Mouse (Mus musculus): ENCODE measurements at regions not wholly inside any gene's neighbourhood (a gene's known extent, or its start where the extent isn't known, plus 50 kb on each side); places are given as distances from the start of the nearest gene placed in this dataset.
"Not testable (repeated sequence)": the region's sequence is repeated elsewhere in the genome, so short reads cannot be mapped to it uniquely, and the experiment has no call there.

DNA sequence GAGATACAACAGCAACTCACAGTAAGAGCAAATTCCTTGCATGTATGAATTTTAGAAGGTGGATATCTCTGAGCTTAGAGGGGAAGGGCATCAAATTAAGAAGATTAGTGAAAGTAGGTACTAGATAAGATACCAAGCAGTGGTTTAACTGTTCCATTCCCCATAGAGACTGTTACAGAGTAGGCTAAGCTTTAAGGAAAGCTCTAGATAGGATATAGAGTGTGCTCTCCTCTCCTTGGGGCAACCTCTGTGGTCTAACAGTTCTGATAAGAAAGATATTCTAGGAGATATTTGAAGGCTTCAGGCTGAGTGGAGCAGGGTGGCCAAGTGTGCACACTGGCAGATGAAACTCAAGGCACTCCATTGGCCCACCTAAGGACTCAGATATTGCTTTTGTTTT, 94.5 kb upstream of the Fam3c start:
- Histone ChIP-seq H3K4me1 (replicated peaks; ENCODE audit: control insufficient read depth, insufficient read depth, low read length) (no peaks in the 10 kb centered on the region), H3K36me3 (replicated peaks; ENCODE audit: control insufficient read depth, insufficient read depth) (no peaks in the 10 kb centered on the region), H3K4me2 (replicated peaks) (no peak overlapping the region), H3K9me3 (ENCODE audit: control insufficient read depth, low read length) (no peaks in the 10 kb centered on the region), H3K9ac (no peak overlapping the region), H3K4me3 (replicated peaks; ENCODE audit: low read length) (no peak overlapping the region), H3K27me3 (ENCODE audit: control insufficient read depth, insufficient read depth, low read length) (no peaks in the 10 kb centered on the region), H3K27ac (no peak overlapping the region)
- no peak for DNase-seq (ENCODE audit: low spot score)
- no peak for ATAC-seq (ENCODE audit: low FRiP score)

DNA sequence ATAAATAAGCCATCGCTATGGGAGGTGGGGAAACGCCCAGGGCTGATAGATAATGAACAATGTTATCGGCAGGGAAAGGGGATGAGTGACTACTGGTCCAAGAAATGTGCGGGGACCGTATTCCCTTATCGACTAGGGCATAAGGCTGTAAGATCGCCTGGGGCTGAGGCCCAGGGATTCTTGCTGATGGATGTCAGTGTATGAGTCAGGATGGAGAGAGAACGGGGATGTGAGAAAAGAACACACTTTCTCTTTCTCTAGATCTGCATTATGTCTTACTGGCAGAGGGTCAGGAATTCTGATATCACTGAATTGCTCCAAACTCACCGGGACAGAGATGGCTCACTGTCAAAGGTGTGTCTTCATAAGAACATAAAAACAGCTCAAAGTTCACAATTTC, 92.9 kb upstream of the Fam3c start:
- no peak overlapping the region for H3K9ac ChIP-seq
- no peak for ATAC-seq (ENCODE audit: low FRiP score)
- no peak for DNase-seq (ENCODE audit: low spot score)

GRCm38 (mm10) chr6:22447636-22448035, 91.6 kb upstream of the Fam3c start:
- 94% methylated on average over 2 of the region's 2 CpGs for WGBS
- Histone ChIP-seq H3K27me3 (ENCODE audit: control insufficient read depth, insufficient read depth, low read length) (no peaks in the 10 kb centered on the region), H3K27ac (no peak overlapping the region), H3K9ac (no peak overlapping the region), H3K4me1 (replicated peaks; ENCODE audit: control insufficient read depth, insufficient read depth, low read length) (no peaks in the 10 kb centered on the region), H3K4me3 (replicated peaks; ENCODE audit: low read length) (no peak overlapping the region), H3K36me3 (replicated peaks; ENCODE audit: control insufficient read depth, insufficient read depth) (no peaks in the 10 kb centered on the region), H3K4me2 (replicated peaks) (no peak overlapping the region), H3K9me3 (ENCODE audit: control insufficient read depth, low read length) (no peaks in the 10 kb centered on the region)
- no peak for DNase-seq (ENCODE audit: low spot score)
- no peak for ATAC-seq (ENCODE audit: low FRiP score)

More for the DNA sequence above, 92.9 kb upstream of the Fam3c start:
- no peaks in the 10 kb centered on the region for H3K36me3 ChIP-seq (replicated peaks; ENCODE audit: control insufficient read depth, insufficient read depth)
- H3K27me3 ChIP-seq (ENCODE audit: control insufficient read depth, insufficient read depth, low read length) = no peaks in the 10 kb centered on the region
- no peak overlapping the region for H3K4me3 ChIP-seq (replicated peaks; ENCODE audit: low read length)
- 88% methylated on average over 9 of the region's 9 CpGs for WGBS
- no peak overlapping the region for H3K4me2 ChIP-seq (replicated peaks)
- H3K4me1 ChIP-seq (replicated peaks; ENCODE audit: control insufficient read depth, insufficient read depth, low read length) = no peaks in the 10 kb centered on the region
- no peaks in the 10 kb centered on the region for H3K9me3 ChIP-seq (ENCODE audit: control insufficient read depth, low read length)
- no peak overlapping the region for H3K27ac ChIP-seq

- Histone ChIP-seq H3K27me3 (ENCODE audit: control insufficient read depth, insufficient read depth, low read length) (no peaks in the 10 kb centered on the region), H3K9ac (no peak overlapping the region), H3K9me3 (ENCODE audit: control insufficient read depth, low read length) (no peaks in the 10 kb centered on the region), H3K4me2 (replicated peaks) (no peak overlapping the region), H3K27ac (no peak overlapping the region), H3K36me3 (replicated peaks; ENCODE audit: control insufficient read depth, insufficient read depth) (no peaks in the 10 kb centered on the region), H3K4me1 (replicated peaks; ENCODE audit: control insufficient read depth, insufficient read depth, low read length) (no peaks in the 10 kb centered on the region), H3K4me3 (replicated peaks; ENCODE audit: low read length) (no peak overlapping the region)
- no peak for ATAC-seq (ENCODE audit: low FRiP score)
- WGBS = 87% methylated on average over 15 of the region's 15 CpGs
- no peak for DNase-seq (ENCODE audit: low spot score)
Measured at GRCm38 (mm10) chr6:22446621-22447310, 90.7 kb upstream of the Fam3c start.

- not testable (repeated sequence) for H3K9ac ChIP-seq; ATAC-seq (ENCODE audit: low FRiP score); H3K27ac ChIP-seq; H3K9me3 ChIP-seq (ENCODE audit: control insufficient read depth, low read length); H3K4me3 ChIP-seq (replicated peaks; ENCODE audit: low read length); DNase-seq (ENCODE audit: low spot score); H3K4me1 ChIP-seq (replicated peaks; ENCODE audit: control insufficient read depth, insufficient read depth, low read length); H3K36me3 ChIP-seq (replicated peaks; ENCODE audit: control insufficient read depth, insufficient read depth); H3K4me2 ChIP-seq (replicated peaks); H3K27me3 ChIP-seq (ENCODE audit: control insufficient read depth, insufficient read depth, low read length)
- WGBS = 93% methylated on average over 6 of the region's 6 CpGs
Measured at GRCm38 (mm10) chr6:22444856-22445255, 88.8 kb upstream of the Fam3c start.

DNA sequence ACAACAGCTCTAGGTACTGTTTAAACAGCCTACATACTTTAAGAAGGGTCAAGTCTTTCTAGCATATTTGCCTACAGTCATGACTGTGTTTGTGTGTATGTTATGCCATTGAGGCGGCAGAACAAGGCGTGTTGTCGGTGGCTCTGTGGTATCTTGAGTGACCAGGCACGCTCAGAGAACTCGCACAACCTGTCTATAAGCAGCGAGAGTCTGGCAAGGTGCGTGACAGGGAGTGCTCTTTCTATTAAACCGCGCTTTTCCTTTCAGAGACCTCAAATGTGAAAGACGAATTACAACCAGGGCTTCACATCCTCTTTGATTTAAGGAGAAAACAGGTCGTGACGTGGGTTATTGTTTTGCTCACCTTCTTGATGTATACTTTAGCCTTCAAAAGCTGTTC, 88.2 kb upstream of the Fam3c start:
- H3K4me1 ChIP-seq (replicated peaks; ENCODE audit: control insufficient read depth, insufficient read depth, low read length) = no peaks in the 10 kb centered on the region
- 90% methylated on average over 12 of the region's 12 CpGs for WGBS
- no peaks in the 10 kb centered on the region for H3K36me3 ChIP-seq (replicated peaks; ENCODE audit: control insufficient read depth, insufficient read depth)
- ATAC-seq (ENCODE audit: low FRiP score) (no peak), DNase-seq (ENCODE audit: low spot score) (no peak)
- H3K9ac ChIP-seq = no peak overlapping the region
- H3K4me2 ChIP-seq (replicated peaks) = no peak overlapping the region
- no peak overlapping the region for H3K27ac ChIP-seq
- no peak overlapping the region for H3K4me3 ChIP-seq (replicated peaks; ENCODE audit: low read length)
- H3K27me3 ChIP-seq (ENCODE audit: control insufficient read depth, insufficient read depth, low read length) = no peaks in the 10 kb centered on the region
- no peaks in the 10 kb centered on the region for H3K9me3 ChIP-seq (ENCODE audit: control insufficient read depth, low read length)

- Histone ChIP-seq H3K36me3 (replicated peaks; ENCODE audit: control insufficient read depth, insufficient read depth) (no peaks in the 10 kb centered on the region), H3K4me3 (replicated peaks; ENCODE audit: low read length) (no peak overlapping the region), H3K4me2 (replicated peaks) (no peak overlapping the region), H3K9ac (no peak overlapping the region), H3K4me1 (replicated peaks; ENCODE audit: control insufficient read depth, insufficient read depth, low read length) (no peaks in the 10 kb centered on the region), H3K9me3 (ENCODE audit: control insufficient read depth, low read length) (no peaks in the 10 kb centered on the region), H3K27ac (no peak overlapping the region), H3K27me3 (ENCODE audit: control insufficient read depth, insufficient read depth, low read length) (no peaks in the 10 kb centered on the region)
- no peak for DNase-seq (ENCODE audit: low spot score)
- ATAC-seq (ENCODE audit: low FRiP score) = no peak
- 61% methylated on average over 8 of the region's 8 CpGs for WGBS
Measured at GRCm38 (mm10) chr6:22443573-22443972, 87.5 kb upstream of the Fam3c start.

GRCm38 (mm10) chr6:22443170-22443569, 87.1 kb upstream of the Fam3c start:
- no peaks in the 10 kb centered on the region for H3K36me3 ChIP-seq (replicated peaks; ENCODE audit: control insufficient read depth, insufficient read depth)
- DNase-seq (ENCODE audit: low spot score) = no peak
- no peak overlapping the region for H3K27ac ChIP-seq
- no peaks in the 10 kb centered on the region for H3K4me1 ChIP-seq (replicated peaks; ENCODE audit: control insufficient read depth, insufficient read depth, low read length)
- WGBS = 67% methylated on average over 3 of the region's 3 CpGs
- no peaks in the 10 kb centered on the region for H3K9me3 ChIP-seq (ENCODE audit: control insufficient read depth, low read length)
- ATAC-seq (ENCODE audit: low FRiP score) = no peak
- no peak overlapping the region for H3K9ac ChIP-seq
- H3K4me3 ChIP-seq (replicated peaks; ENCODE audit: low read length) = no peak overlapping the region
- no peaks in the 10 kb centered on the region for H3K27me3 ChIP-seq (ENCODE audit: control insufficient read depth, insufficient read depth, low read length)
- no peak overlapping the region for H3K4me2 ChIP-seq (replicated peaks)

DNA sequence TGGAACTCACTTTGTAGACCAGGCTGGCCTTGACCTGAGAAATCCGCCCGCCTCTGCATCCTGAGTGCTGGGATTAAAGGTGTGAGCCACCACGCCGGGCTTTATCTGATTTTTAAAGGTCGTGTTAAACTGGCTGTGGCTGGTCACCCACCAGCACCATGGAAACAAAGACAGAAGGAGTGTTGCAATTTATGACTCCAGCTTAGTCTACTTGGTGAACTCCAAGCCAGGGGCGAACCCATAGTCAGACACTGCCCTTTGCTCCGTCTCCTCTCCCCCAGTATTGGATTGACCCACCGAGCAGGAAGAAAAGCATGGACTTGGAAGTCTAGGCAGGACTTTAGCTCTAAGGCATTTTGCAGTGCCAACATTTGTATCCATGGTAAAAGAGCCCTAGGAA, 86.5 kb upstream of the Fam3c start:
- Histone ChIP-seq H3K9me3 (ENCODE audit: control insufficient read depth, low read length) (no peaks in the 10 kb centered on the region), H3K9ac (no peak overlapping the region), H3K27ac (no peak overlapping the region), H3K4me1 (replicated peaks; ENCODE audit: control insufficient read depth, insufficient read depth, low read length) (no peaks in the 10 kb centered on the region), H3K27me3 (ENCODE audit: control insufficient read depth, insufficient read depth, low read length) (no peaks in the 10 kb centered on the region), H3K4me3 (replicated peaks; ENCODE audit: low read length) (no peak overlapping the region), H3K4me2 (replicated peaks) (no peak overlapping the region), H3K36me3 (replicated peaks; ENCODE audit: control insufficient read depth, insufficient read depth) (no peaks in the 10 kb centered on the region)
- DNase-seq (ENCODE audit: low spot score) (no peak), ATAC-seq (ENCODE audit: low FRiP score) (no peak)
- WGBS = 89% methylated on average over 8 of the region's 8 CpGs

- no peaks in the 10 kb centered on the region for H3K9me3 ChIP-seq (ENCODE audit: control insufficient read depth, low read length)
- no peak overlapping the region for H3K4me3 ChIP-seq (replicated peaks; ENCODE audit: low read length)
- no peak for ATAC-seq (ENCODE audit: low FRiP score)
- no peak for DNase-seq (ENCODE audit: low spot score)
- no peak overlapping the region for H3K27ac ChIP-seq
- H3K9ac ChIP-seq = no peak overlapping the region
- no peaks in the 10 kb centered on the region for H3K4me1 ChIP-seq (replicated peaks; ENCODE audit: control insufficient read depth, insufficient read depth, low read length)
- no peaks in the 10 kb centered on the region for H3K36me3 ChIP-seq (replicated peaks; ENCODE audit: control insufficient read depth, insufficient read depth)
- H3K27me3 ChIP-seq (ENCODE audit: control insufficient read depth, insufficient read depth, low read length) = no peaks in the 10 kb centered on the region
- H3K4me2 ChIP-seq (replicated peaks) = no peak overlapping the region
- 89% methylated on average over 9 of the region's 9 CpGs for WGBS
Measured at GRCm38 (mm10) chr6:22439871-22440270, 83.8 kb upstream of the Fam3c start.
